Mouse (Mus musculus) lung, postnatal 36 days (tissue): ENCODE measurements around the gene Bid.
A peak's percentile ranks its signal among the peaks of the same experiment; 100 is the strongest.
"Not testable (repeated sequence)": the region's sequence is repeated elsewhere in the genome, so short reads cannot be mapped to it uniquely, and the experiment has no call there.

Source experiments
- DNase-seq: peaks from one replicate; pipeline ENCODE4 v3.0.0; 2022; ENCODE audit warnings: mixed read lengths

The Bid gene

DNA sequence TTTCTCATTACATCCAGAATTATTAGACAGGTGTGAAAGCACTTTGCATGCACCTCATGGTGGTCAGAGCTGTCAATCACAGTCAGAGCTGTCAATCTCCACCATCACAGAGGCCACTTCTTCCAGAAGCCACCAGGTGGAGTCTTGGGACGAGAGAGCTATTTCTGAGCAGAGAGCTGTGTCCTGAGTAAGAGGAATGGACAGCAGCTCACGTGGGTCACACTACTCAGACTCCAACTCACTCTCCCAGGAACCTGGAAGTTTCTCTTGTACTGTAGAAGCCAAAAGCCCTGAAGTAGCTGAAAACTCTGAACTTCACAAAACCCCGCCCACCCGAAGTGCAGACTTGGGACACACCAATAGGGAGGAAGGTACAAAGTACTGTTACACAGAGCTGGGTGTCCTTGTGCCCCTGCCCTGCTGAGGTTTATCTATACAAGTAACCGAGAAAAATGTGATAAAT is 13.2 kb downstream of the Bid start:
- peak; percentile 46 for DNase-seq

DNA sequence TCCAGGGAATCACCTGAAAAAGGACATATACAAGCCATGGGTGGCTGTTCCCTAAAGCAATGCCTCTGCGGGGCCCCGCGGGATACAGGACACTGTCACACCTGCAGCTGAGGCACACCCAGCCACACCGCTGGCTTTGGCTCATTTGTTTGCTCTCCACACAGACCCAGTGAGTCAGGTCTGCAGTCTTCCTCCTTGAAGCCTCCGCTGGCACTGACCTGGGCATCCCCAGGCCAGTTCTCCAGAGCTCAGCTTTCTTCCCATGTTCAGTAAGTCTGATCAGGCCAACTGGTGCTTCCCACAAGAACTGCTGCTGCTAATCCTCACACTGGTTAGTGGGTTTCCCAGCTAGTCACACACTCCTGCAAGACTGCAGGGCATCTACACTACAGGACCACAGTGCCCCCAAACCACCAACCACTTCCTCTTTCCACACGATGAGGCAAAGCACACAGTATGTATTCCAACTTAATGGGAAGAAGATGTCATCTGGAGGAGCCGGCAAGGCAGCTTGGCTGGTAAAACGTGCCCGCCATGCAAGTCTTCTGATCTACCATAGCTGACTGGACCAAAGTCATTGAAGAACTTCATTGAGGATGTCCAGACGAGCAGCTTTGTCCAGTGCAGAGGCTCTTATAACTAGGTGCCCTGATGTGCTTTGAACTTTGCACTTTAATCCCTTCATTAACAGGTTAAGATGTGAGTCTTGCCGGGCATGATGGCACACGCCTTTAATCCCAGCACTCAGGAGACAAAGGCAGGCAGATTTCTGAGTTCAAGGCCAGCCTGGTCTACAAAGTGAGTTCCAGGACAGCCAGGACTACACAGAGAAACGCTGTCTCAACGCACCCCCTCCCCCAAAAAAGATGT is 14.6 kb downstream of the Bid start:
- DNase-seq = peak; percentile 34

DNA sequence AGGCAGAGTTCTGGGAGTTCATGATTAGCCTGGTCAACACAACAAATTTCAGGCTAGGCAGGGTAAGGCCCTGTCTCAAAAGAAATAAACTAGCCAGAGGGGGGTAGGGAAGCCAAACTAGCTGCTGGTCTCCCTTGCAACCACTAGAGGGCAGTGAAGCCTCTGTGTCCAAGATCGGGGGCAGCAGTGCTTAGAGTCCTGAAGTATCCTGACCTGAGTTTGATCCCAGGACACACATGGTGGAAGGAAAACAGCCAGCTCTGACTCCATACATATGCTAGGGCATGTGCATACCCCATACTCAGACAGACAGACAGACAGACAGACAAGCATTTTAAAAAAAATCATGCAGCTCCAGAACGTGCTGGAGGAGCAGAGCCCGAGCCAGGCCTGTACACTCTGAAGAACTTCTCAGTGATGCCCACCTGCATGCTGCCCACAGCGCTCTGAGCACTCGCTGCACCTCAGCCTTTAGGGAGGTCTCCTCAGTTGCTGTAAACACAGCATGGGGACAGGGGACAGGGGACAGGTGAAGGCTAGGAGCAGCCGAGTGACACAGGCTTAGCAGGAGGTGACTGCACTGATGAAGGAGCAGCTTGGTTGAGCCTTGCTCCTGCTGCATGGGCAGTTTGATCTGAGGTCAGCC is 18.3 kb downstream of the Bid start:
- peak; percentile 58 for DNase-seq

GRCm38 (mm10) chr6:120894524-120894923 is 22.1 kb downstream of the Bid start:
- no peak for DNase-seq

GRCm38 (mm10) chr6:120894089-120894488 is 22.6 kb downstream of the Bid start:
- no peak for DNase-seq

DNA sequence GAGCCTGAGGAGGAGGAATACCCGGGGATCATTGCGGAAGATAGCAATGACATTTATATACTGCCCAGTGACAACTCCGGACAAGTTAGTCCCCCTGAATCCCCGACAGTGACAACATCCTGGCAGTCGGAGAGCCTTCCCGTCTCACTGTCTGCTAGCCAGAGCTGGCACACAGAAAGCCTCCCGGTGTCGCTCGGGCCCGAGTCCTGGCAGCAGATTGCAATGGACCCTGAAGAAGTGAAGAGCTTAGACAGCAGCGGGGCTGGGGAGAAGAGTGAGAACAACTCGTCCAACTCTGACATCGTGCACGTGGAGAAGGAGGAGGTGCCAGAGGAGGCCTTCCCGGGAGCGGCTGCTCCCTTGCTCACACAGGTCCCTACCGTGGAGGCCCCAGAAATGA is 30.0 kb downstream of the Bid start:
- no peak for DNase-seq

- DNase-seq = no peak
Observed at GRCm38 (mm10) chr6:120884436-120884835, 32.2 kb downstream of the Bid start.

- DNase-seq = no peak
Observed at GRCm38 (mm10) chr6:120879046-120879445, 37.6 kb downstream of the Bid start.

DNA sequence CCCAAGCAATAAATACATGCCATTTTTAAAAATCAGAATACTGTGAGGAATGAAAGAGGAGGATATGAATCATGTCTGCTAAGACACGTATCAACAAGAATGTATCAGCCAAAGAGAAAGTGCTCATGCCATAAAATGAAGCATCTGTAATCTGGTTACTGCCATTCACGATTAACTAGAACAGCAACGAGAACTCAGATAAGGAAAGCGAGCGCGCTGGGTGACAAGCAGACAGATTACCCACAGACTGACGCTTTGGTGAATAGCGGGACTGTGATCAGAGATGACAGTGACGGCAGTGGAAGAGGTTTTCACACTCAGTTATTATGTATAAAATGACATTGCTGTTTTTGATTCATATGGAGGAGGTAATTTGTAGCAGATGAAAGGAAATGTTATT is 42.8 kb downstream of the Bid start:
- no peak for DNase-seq

- no peak for DNase-seq
Observed at GRCm38 (mm10) chr6:120871286-120871685, 45.4 kb downstream of the Bid start.

DNA sequence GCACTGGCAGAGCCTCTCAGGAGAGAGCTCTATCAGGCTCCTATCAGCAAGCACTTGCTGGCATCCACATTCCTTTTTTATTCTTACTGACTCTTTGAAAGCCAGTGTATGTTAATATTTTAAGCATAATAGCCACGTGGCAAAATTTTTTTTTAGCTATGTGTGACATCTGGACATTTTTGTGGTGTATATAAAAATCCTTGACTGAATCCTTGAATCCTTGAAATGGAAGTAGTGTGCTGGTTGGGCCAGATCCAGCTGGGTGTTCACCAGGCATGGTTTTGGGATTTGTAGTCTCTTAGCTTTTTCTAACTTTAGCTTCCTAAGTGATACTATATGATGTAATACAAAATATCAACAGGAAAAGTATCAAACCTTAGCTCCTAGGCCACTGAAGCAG is 47.8 kb downstream of the Bid start:
- DNase-seq = no peak

- DNase-seq = no peak
Observed at GRCm38 (mm10) chr6:120866051-120866814, 50.4 kb downstream of the Bid start.

- DNase-seq = no peak
Observed at GRCm38 (mm10) chr6:120860079-120860478, 56.6 kb downstream of the Bid start.

DNA sequence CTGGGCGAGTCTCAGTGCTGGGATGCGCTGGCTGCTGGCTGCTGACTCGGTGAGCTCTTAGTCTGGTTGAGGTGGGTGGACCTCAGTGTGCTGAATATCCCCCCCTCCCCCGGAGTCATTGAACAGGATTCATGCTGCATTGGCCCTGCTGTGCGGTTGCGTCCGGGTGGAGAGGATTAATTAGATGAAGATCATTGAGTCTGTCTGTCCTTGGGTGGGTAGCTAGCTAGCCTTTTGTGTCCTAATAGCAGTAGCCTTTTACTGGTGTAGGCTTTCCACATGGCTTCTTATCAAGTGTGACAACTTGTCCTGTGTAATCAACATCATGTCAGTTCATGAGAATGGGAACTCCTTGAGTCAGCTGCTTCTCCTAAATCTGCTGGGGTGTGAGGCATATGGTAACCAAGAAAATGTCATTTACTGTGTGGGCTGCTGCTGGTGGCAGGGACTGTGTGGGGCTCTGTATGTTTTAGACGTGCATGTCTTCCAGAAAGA is 58.4 kb downstream of the Bid start:
- DNase-seq = no peak

DNA sequence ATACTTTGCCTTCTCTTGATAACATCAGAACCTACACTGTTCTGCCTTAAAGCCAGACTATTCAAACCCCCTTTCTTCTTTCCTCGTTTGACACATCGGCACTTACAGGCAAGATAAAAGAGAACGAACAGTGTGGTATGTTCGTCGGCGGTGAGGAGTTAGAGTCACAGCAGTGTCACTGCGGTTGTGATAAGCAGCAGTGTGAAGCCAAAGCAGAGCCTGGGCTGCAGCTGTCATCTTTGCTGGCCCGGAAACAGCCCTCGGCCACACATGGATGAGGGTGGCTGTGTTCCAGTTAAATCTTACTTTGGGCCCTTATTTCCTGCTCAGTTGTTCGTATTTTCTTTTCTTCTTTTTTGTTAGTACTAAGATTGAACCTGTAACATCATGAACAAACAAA is 62.2 kb downstream of the Bid start:
- DNase-seq = no peak

DNA sequence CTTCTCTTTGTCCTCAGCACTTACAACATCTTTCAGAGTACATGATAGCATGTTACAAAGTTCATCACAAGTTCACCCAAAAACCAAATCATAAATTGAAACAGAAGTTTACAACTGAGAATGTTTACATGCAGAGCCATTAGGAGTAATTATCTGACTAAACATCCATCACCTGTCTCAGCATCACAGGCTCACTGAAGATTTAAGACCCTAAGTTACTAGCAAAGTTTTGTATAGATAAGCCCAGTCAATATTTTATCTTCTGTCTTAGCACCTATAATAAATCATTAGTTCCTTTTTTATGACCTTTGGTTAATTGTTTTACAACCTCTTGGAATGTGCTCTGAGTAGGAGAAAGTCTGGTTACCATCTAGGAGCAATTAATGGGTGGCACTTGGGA is 65.9 kb downstream of the Bid start:
- DNase-seq = not testable (repeated sequence)
